Mouse (Mus musculus): ENCODE data around the gene Trim59. TPM values are rescaled to one million over a fixed set of nuclear protein-coding genes. Genes with fewer than 3 reads are reported as not detected.
"Not testable (repeated sequence)": the region's sequence is repeated elsewhere in the genome, so short reads cannot be mapped to it uniquely, and the experiment has no call there.

Trim59 gene
- 30.8 and 46.2 TPM in 2 replicates for total RNA-seq (2017)

DNA sequence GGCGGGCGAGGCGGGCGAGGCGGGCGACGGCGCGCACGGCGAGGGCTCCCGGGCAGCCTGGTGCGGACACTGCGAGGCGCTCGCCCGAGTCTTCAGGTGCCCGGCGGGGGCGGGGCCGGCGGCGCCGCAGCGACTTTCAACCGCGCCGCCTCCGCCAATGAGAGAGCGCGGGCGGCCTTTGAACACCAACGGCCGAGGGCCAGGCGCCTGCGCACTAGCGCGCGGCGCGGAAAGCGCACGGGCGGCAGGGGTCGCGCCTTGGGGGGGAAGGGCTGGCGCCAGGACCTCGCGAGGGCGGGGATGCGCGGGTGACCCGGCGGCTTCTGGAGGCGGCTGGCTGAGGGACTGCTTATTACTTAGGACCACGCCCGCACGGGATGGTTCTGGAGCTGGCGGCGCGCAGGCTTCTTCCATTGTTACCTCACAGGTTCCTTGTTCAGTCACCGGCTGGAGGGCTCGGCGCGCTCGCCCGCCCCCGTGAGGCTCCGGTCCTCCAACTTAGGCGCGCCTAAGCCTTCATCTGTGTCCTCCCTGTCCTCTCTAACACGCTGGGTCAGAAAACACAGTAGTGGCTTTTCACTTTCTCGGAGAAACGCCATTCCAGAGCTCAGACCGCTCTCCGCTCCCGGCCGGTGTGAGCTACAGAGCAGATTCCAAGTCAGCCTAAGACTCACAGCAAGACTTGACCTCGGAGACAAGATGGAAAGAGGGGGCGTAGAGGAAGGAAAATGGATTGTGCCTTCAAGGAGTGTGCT is at the start of gene Trim59:
TSS of gene Trim59 (minus strand) at position 111 of the 755 bp plus-strand sequence.
- peak; percentile 69 for ATAC-seq (replicated peaks; ENCODE audit: low read depth, poor library complexity, severe bottlenecking)

DNA sequence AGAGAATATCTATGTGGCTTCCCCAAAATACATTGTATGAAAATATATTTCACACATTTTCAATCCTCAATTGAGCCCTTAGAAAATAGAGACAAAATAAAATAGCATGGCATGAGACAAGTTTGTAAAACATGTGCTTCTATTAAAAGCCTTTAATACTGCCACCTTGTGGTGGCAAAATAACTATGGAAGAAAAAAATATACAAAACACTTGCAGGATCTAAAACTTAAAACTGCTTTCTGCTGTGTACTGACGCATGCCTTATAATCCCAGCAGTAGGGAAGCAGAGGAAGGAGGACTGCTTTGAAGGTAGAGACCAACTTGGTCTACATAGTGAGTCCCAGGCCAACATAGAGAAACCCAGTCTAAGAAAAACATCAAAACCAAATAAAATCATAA is 19.4 kb upstream of the Trim59 start:
- ATAC-seq (replicated peaks; ENCODE audit: low read depth, poor library complexity, severe bottlenecking), result no peak

- ATAC-seq (replicated peaks; ENCODE audit: low read depth, poor library complexity, severe bottlenecking), result peak; percentile 81
Observed at GRCm38 (mm10) chr3:69062764-69063163, 18.2 kb upstream of the Trim59 start.

- no peak for ATAC-seq (replicated peaks; ENCODE audit: low read depth, poor library complexity, severe bottlenecking)
Observed at GRCm38 (mm10) chr3:69060672-69061071, 16.1 kb upstream of the Trim59 start.

- ATAC-seq (replicated peaks; ENCODE audit: low read depth, poor library complexity, severe bottlenecking), result no peak
Observed at GRCm38 (mm10) chr3:69055871-69056270, 11.3 kb upstream of the Trim59 start.

DNA sequence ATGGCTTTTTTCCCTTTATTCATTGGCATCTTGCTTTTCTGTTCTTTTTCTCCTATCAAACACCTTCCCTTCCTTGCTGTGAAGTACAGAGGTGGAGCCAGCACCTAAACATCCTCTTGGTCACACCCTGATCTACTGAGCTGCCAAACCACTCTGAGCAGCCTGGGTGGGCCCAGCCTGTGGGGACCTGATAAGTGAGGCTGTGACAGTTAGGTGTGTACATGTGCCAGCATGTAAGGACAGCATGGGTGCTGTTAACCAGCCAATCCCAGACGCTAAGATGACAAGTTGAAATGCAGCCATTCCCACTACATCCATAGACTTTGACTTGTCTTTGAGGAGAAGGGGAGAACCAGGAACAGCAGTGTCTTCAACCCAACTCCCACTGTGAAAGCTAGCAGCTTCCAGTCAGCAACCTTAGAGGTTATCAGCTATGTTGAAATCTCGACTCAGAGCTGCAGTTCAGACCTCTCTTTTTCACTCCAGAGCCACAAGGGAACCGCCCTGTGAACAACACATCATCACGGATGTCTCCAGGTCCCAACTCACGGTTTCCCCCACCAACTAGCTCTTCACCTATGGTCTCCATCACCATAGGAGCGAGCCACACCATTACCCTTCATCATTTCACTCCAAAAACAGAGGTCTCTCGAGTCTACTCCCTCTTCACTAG is 10.3 kb upstream of the Trim59 start:
- ATAC-seq (replicated peaks; ENCODE audit: low read depth, poor library complexity, severe bottlenecking), result peak; percentile 93

GRCm38 (mm10) chr3:69051894-69052293 is 7.3 kb upstream of the Trim59 start:
- ATAC-seq (replicated peaks; ENCODE audit: low read depth, poor library complexity, severe bottlenecking), result no peak

DNA sequence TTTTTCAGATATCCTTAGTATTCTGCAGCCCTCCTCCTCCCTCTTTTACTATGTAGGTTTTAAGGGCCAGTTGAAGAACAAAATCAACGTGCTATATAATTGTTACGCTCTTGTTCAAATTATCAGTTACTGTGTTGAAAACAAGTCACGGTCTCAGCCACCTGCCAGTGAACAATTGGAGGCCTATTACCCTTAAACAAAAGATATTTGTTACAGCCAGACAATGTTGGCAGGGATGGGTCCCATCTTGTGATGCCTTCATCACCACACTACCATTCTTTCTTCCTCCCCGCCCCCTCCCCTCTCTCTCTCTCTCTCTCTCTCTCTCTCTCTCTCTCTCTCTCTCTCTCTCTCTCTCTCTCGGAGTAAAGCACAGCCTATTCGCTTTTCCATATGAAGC is 4.5 kb upstream of the Trim59 start:
- ATAC-seq (replicated peaks; ENCODE audit: low read depth, poor library complexity, severe bottlenecking), result no peak

DNA sequence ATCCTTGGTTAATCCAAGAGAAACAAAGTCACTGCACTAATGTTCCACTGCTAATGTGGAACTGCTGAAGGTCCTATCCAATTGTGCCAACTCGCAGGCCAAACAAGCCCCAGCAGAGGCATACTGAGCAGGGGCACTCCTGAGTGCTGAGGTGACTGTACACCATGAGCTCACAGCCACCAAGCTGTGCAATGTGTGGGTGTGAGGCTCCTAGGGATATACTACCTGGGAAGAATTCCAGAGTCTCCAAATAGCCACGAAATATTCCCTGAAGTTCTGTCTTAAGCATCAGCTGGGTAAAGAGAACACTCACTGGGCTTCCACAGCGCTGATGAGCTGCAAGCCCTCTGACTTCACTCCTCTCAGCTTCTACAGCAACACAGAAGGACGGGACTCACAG is 3.1 kb upstream of the Trim59 start:
- ATAC-seq (replicated peaks; ENCODE audit: low read depth, poor library complexity, severe bottlenecking), result no peak

DNA sequence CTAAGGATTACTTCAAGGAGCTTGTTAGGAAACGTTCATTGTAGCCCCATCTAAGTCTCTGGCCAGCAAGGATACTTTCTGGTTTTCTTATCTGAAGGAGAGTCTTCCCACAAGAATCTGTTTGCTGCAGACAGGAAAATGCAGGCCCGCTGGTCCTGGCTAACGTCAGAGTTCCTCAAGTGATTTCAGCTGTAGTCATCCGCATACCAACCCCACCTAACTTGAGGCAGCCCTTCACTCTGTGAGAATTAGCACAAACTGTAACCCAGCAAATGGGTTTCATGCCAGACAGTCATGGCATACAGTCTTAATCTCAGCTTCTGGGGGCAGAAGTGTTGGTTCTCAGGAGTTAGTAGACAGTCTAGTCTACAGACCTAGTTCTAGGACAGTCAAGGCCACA is 2.0 kb upstream of the Trim59 start:
- no peak for ATAC-seq (replicated peaks; ENCODE audit: low read depth, poor library complexity, severe bottlenecking)

DNA sequence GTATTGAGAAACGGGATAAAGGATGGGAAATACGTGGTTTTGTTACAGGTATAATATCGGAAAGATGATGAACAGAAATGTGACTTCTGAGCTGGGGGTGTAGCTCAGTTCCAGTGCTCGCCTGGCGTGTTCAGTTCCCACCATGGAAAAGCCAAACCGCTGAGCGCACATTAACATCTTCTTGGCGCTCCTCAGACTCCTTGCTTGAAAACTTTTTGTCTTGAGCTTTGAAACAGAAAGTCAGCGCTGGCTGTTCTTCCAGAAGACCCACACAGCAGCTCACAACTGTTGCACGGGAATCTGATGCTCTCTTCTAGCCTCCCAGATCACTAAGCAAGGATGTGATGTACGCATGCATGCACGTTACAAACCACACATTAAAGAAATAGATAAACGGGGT is 1.2 kb upstream of the Trim59 start:
- no peak for ATAC-seq (replicated peaks; ENCODE audit: low read depth, poor library complexity, severe bottlenecking)

DNA sequence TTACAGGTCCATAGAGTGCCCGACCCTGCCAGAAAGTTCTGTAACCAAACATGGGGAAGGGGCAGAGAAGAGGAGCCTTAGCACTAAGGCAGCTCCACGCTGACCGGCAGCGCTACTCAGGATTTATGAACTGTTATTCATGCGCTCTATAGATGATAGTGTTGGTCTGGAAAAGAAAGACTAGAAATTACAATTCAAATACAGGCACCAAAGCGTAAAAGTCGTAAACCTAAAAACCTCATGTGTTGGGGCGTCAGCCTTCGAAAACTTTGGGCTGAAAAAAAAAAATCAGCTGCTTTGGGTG is 797 bp upstream of the Trim59 start:
- ATAC-seq (replicated peaks; ENCODE audit: low read depth, poor library complexity, severe bottlenecking), result 0 out of 2 replicates have a peak, but pooled peaks have one; percentile 3

DNA sequence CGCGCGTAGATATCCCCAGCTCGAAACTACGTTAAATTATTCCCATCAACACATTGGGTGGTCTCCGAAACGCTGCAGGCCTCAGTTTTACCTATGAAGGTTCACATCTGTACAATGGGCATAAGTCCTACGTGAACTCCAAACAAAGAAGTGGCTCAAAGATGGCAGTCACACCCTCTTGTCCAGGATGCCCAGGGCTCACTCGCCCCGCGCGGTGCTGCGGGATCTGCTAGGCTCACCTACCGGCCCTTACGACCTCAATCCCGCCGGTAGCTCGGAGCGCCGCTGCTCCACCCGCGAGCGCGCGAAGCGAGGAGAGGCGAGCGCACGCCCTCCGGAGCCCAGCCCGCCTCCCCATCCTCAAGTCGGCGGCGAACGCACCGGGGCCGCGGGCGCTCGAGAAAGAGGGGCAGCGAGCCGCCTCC is 376 bp downstream of the Trim59 start:
- ATAC-seq (replicated peaks; ENCODE audit: low read depth, poor library complexity, severe bottlenecking), result peak; percentile 7; the same call in 1 of the 2 replicates

GRCm38 (mm10) chr3:69041298-69041697 is 3.3 kb downstream of the Trim59 start:
- ATAC-seq (replicated peaks; ENCODE audit: low read depth, poor library complexity, severe bottlenecking), result peak; percentile 43

GRCm38 (mm10) chr3:69040105-69040504 is 4.5 kb downstream of the Trim59 start:
- ATAC-seq (replicated peaks; ENCODE audit: low read depth, poor library complexity, severe bottlenecking), result no peak

DNA sequence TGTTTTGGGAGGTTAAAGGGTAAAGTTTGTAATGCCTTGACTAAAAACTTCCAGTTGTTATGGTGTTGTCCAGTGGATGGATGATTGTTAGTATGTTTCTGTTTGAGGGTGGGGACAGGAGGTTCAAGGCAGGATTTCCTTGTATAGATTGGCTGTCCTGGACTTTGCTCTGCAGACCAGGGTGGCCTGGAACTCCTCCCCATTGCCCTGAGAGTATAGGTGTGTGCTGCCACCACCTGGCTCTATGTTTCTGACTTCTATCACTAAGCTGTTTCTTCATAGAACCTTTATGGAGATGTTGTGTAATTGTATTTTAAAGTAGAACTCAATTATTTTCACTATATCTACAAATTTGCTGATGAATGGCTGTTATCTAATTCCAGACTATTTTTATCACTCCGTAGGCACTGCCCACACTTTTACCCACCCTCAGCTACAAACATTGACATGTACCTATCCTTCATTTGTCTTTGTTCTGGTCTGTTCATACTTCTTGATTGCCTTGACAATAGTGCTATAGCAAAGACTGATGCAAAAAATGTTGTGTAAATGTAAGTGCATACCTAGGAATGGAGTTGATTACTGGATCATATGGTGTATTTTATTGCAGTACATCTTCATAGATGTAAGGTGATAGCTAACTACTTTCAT is 18.3 kb downstream of the Trim59 start:
- ATAC-seq (replicated peaks; ENCODE audit: low read depth, poor library complexity, severe bottlenecking), result no peak

- ATAC-seq (replicated peaks; ENCODE audit: low read depth, poor library complexity, severe bottlenecking), result no peak
Observed at GRCm38 (mm10) chr3:69020764-69021163, 23.8 kb downstream of the Trim59 start.

- ATAC-seq (replicated peaks; ENCODE audit: low read depth, poor library complexity, severe bottlenecking), result peak; percentile 84; the same call in 1 of the 2 replicates
Observed at GRCm38 (mm10) chr3:69020285-69020684, 24.3 kb downstream of the Trim59 start.

DNA sequence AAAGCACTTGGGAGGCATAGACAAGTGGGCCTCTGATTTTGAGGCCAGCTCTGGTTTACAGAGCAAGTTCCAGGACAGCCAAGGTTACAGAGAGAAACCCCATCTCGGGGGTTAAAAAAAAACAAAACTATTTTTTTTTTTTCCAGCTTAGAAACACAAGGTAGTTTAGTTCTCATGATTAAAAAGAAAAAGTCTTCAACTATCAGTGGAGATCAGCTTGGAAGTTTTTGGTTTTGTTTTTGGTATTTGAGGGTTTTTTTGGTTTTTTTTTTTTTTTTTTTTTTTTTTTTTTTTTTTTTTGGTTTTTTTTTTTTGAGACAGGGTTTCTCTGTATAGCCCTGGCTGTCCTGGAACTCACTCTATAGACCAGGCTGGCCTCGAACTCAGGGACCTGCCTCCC is 25.9 kb downstream of the Trim59 start:
- not testable (repeated sequence) for ATAC-seq (replicated peaks; ENCODE audit: low read depth, poor library complexity, severe bottlenecking)

DNA sequence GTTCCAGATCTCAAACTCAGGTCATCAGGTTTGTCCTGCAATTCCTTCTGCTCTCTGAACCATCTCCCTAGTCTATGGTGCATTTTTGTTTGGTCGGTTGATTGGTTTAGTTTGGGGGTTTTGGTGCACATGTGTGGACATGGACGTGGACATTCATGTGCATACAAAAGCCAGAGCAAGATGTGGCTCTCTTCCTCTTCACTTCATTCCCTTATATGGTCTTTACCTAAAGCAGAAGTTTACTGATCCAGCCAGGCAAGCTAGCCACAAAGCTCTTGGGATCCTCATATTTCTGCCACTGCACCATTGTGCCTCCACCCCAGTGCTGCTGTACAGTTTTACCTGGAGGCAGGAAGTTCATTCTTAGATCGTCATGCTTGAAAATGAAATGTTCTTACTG is 27.4 kb downstream of the Trim59 start:
- 0 out of 2 replicates have a peak, but pooled peaks have one; percentile 22 for ATAC-seq (replicated peaks; ENCODE audit: low read depth, poor library complexity, severe bottlenecking)

DNA sequence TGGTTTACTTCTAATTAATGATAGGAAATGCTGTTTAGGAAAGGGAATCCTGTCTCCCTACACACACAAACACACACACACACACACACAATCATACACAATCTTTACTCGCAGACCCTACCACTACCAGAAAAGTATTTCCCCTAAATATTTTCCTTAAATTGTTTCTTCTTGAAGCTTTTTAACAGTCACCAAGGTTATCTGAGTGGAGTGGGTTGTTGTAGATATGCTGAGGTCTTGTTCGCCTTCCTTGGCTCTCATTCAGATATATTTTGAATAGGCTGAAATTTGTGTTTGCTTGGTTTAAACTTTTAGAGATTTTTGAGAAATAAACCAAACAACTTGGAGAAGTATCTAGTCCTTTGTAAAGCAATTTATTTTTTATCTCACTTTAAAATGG is 35.7 kb downstream of the Trim59 start:
- no peak for ATAC-seq (replicated peaks; ENCODE audit: low read depth, poor library complexity, severe bottlenecking)

All from common myeloid progenitor, adult 5-6 weeks (primary cell).